Mouse (Mus musculus) hindlimb bud, embryonic 11.5 days (tissue): ENCODE measurements around the gene Coa7.

ENCODE experiments used
- DNase-seq: peaks from one replicate; pipeline ENCODE4 v3.0.0-alpha.2; 2012; ENCODE audit warnings: low read depth, low spot score; ENCODE audit errors: extremely low spot score

The Coa7 gene

DNA sequence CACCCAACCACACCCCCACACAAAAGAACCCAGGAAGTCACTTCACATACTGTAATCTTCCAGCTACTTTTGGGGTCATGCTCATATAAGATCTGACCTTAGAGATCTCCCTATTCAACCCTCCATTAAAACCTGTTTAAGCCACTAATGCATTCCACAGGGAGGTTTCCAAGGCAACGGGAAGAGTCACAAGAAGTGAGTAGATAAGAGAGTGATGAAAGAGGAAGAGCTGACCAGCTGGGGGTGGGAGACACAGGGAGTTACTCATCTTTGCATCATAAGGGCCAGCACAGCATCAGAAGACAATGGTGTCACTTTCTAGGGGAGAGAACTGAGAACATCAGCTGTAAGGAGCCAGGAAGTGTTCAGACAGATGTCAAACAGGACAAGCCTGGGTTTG is 52.2 kb downstream of the Coa7 start:
- no peak for DNase-seq

DNA sequence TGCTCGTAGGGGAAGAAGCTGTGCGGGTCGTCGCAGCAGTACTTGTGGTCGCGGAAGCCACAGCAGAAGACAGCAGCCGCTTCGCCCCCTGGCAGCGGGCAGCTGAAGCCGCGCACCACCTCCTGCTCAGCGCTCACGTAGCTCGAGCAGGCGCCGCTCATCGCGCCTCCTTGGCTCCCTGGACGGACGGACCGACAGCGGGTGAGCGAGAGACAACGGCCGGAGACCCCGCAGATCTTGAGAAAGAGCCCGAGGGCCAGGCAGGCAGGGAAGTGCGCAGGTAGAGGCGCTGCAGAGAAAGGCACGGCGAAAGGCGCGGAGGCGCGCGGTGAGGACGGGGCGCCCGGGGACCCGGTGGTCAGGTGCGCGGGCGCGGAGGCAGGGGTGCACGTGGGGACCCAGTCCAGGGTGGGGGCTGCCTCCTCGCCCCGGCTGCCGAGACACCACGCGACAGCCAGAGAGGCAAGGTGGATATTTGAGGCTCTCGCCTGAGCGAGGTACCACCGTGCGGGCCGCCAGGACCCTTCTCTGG is 55.3 kb downstream of the Coa7 start, which contains the start of gene Shisal2a:
Gene Shisal2a, minus strand, starts transcription at position 167 of the 532 bp plus-strand sequence.
- DNase-seq = no peak

DNA sequence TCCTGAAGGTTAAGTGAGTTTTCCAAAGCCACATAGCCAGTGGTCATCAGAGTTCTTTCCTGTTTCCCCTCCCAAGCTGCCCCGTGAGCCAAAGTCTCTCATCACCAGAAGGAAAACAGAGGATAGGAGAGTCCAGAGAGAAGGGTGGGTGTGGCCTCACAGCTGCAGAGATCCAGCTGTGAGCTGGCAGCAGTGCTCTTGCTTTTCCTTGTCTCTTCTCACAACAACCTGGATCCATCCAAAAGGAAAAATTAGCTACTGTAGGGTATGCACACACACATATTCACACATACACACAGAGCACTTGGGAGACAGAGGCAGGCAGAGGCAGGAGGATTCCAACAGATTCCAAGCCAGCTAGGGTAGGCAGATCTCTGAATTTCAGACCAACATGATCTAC is 58.1 kb downstream of the Coa7 start:
- no peak for DNase-seq

DNA sequence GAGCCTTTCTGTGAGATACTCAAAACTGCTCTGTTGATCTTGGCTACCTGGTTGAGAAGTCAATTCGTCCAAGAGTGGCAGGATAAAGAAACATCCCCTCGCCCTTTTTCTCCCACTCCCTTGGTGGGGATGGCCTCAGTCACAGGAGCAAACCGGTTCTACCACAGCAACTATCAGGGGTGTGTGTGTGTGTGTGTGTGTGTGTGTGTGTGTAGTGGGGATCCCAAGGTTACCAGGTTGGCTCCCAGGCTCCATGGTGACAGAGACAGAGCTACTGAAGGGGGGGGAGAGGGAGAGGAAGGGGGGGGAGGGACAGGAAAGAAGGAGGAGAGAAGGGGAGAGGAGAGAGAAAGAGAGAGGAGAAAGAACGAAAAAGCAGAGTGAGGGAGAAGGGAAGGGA is 59.2 kb downstream of the Coa7 start:
- no peak for DNase-seq

DNA sequence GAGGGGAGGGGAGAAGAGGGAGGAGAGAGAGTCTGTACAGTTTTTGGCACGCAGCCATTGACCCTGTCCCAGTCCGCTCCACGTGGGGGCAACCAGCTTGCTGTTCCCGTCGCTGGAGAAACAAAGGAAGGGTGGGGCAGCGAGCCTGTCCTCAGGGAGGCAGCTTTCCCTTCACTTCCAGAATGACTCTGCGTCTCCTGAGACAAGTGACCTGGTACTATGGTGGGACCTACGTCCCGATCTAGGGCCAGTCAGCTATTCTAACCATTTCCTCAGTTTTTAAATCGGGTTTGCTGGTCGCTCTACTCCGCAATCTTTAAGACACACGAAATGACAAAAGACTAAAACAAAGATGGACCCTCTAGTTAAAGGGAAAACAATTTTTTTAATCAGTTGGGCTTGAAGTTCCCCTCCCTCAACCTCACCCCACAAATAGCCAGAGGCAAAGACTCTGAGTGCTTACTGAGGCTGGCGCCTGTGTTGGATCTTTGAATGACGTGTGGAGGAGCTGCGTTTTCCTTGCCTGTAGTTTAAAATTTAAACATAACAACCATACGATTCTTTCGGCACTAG is 59.8 kb downstream of the Coa7 start:
- DNase-seq = no peak

DNA sequence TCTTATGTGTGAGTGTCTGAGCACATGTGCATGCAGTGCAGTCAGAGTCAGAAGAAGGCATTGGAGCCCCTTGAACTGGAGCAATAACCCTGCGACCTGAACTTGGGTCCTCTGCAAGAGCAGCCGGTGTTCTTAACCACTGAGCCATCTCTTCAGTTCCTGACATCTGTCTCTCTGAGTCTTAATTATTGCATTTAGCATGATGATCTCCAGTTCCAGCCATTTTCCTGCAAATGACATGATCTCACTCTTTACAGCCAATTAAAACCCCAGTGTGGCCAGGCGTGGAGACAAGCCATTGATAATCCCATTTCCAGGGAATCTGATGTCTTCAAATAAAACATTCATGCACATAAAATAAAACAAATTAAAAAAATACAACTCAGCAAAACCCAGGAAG is 60.8 kb downstream of the Coa7 start:
- no peak for DNase-seq

DNA sequence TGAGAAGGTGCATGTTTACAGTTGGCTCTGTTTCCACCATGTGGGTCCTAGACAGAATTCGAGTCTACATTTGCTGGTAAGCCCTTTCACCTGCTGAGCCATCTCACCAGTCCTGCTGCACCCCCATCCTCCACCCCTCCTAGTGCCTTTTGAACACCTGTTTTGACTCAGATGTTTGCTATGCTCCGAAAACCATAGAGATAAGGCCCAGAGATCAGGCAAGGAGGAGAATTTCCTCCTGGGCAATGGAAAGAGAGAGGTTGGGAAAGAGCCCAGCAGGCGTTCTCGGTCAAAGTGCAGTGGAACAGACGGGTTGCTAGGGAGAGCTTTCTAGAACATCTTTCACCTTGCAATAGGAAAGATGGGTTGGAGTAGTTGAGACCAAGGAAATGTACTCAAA is 63.2 kb downstream of the Coa7 start:
- no peak for DNase-seq
